Mouse (Mus musculus): ENCODE results near the gene Srsf10.

Srsf10 gene

GRCm38 (mm10) chr4:135855536-135856222 lies at the start of gene Srsf10:
Gene Srsf10 (plus strand): TSS chr4:135855747.
- peak; percentile 97 for DNase-seq

- DNase-seq = no peak
These were observed 40.7 kb upstream of the Srsf10 start for GRCm38 (mm10) chr4:135814896-135815295.

GRCm38 (mm10) chr4:135816905-135817622 lies 38.5 kb upstream of the Srsf10 start:
- no peak for DNase-seq

GRCm38 (mm10) chr4:135818366-135818765 lies 37.2 kb upstream of the Srsf10 start:
- no peak for DNase-seq

- no peak for DNase-seq
These were observed 35.6 kb upstream of the Srsf10 start for GRCm38 (mm10) chr4:135819826-135820526.

- DNase-seq = no peak
These were observed 33.8 kb upstream of the Srsf10 start for GRCm38 (mm10) chr4:135821772-135822171.

GRCm38 (mm10) chr4:135823298-135823697 lies 32.2 kb upstream of the Srsf10 start:
- no peak for DNase-seq

- DNase-seq = no peak
These were observed 31.3 kb upstream of the Srsf10 start for GRCm38 (mm10) chr4:135824254-135824653.

- DNase-seq = no peak
These were observed 27.1 kb upstream of the Srsf10 start for GRCm38 (mm10) chr4:135828491-135828890.

- DNase-seq = no peak
These were observed 23.5 kb upstream of the Srsf10 start for GRCm38 (mm10) chr4:135832070-135832469.

GRCm38 (mm10) chr4:135833301-135834123 lies 22.0 kb upstream of the Srsf10 start:
- DNase-seq = no peak

- no peak for DNase-seq
These were observed 21.3 kb upstream of the Srsf10 start for GRCm38 (mm10) chr4:135834124-135834717.

GRCm38 (mm10) chr4:135838925-135839292 lies 16.6 kb upstream of the Srsf10 start:
- no peak for DNase-seq

- DNase-seq = no peak
These were observed 16.1 kb upstream of the Srsf10 start for GRCm38 (mm10) chr4:135839293-135840011.

- DNase-seq = no peak
These were observed 11.1 kb upstream of the Srsf10 start for GRCm38 (mm10) chr4:135844400-135844799.

GRCm38 (mm10) chr4:135847581-135847980 lies 8.0 kb upstream of the Srsf10 start:
- no peak for DNase-seq

- peak; percentile 30 for DNase-seq
These were observed 5.0 kb upstream of the Srsf10 start for GRCm38 (mm10) chr4:135850411-135851095.

- no peak for DNase-seq
These were observed 3.6 kb upstream of the Srsf10 start for GRCm38 (mm10) chr4:135851942-135852341.

GRCm38 (mm10) chr4:135853987-135854546 lies 1.5 kb upstream of the Srsf10 start:
- DNase-seq = peak; percentile 30

GRCm38 (mm10) chr4:135854630-135855029 lies 917 bp upstream of the Srsf10 start:
- peak; percentile 30 for DNase-seq

- no peak for DNase-seq
These were observed 467 bp upstream of the Srsf10 start for GRCm38 (mm10) chr4:135855080-135855479.

Data from cerebellum, adult 9-11 months (tissue).